Mouse (Mus musculus): ENCODE data around the gene Slc3a2. TPM values are rescaled to one million over a fixed set of nuclear protein-coding genes. Genes with fewer than 3 reads are reported as not detected.
A peak's percentile ranks its signal among the peaks of the same experiment; 100 is the strongest.
"Not testable (repeated sequence)": the region's sequence is repeated elsewhere in the genome, so short reads cannot be mapped to it uniquely, and the experiment has no call there.

The Slc3a2 gene
- polyA plus RNA-seq, 1 experiment from 2014 or later, result 124 TPM

- Histone ChIP-seq H3K9ac (no peak overlapping the region), H3K4me2 (no peak overlapping the region), H3K27ac (replicated peaks) (no peak overlapping the region), H3K27me3 (no peaks in the 10 kb centered on the region), H3K9me3 (replicated peaks) (no peaks in the 10 kb centered on the region), H3K36me3 (replicated peaks) (peaks cover 81% of the 10 kb centered on the region), H3K4me3 (replicated peaks) (no peak overlapping the region), H3K4me1 (replicated peaks) (peaks cover 23% of the 10 kb centered on the region)
- no peak for ATAC-seq (ENCODE audit: insufficient read depth)
- WGBS (ENCODE audit: insufficient replicate concordance), result 83% methylated on average over 1 of the region's 1 CpGs
Measured at GRCm38 (mm10) chr19:8745382-8745781, 22.2 kb upstream of the Slc3a2 start.

GRCm38 (mm10) chr19:8742176-8742575 is 19.0 kb upstream of the Slc3a2 start:
- Histone ChIP-seq H3K27me3 (no peaks in the 10 kb centered on the region), H3K9ac (peak overlapping the region; percentile 94), H3K4me3 (replicated peaks) (peak overlapping the region; percentile 88), H3K9me3 (replicated peaks) (no peaks in the 10 kb centered on the region), H3K4me1 (replicated peaks) (peaks cover 25% of the 10 kb centered on the region), H3K4me2 (peak overlapping the region; percentile 83), H3K27ac (replicated peaks) (peak overlapping the region; percentile 95), H3K36me3 (replicated peaks) (peaks cover 79% of the 10 kb centered on the region)
- no peak for ATAC-seq (ENCODE audit: insufficient read depth)
- 11% methylated on average over 14 of the region's 14 CpGs for WGBS (ENCODE audit: insufficient replicate concordance)

- peaks cover 71% of the 10 kb centered on the region for H3K36me3 ChIP-seq (replicated peaks)
- H3K4me2 ChIP-seq, result peak within 1 kb of the TSS; percentile 83
- peak within 1 kb of the TSS; percentile 95 for H3K27ac ChIP-seq (replicated peaks)
- peak; percentile 97 for ATAC-seq (ENCODE audit: insufficient read depth)
- no peaks in the 10 kb centered on the region for H3K27me3 ChIP-seq
- peak within 1 kb of the TSS; percentile 88 for H3K4me3 ChIP-seq (replicated peaks)
- peaks cover 32% of the 10 kb centered on the region for H3K4me1 ChIP-seq (replicated peaks)
- under 1% methylated on average over 36 of the region's 36 CpGs for WGBS (ENCODE audit: insufficient replicate concordance)
- H3K9me3 ChIP-seq (replicated peaks), result no peaks in the 10 kb centered on the region
- H3K9ac ChIP-seq, result peak within 1 kb of the TSS; percentile 94
Measured at GRCm38 (mm10) chr19:8741243-8741869, 18.2 kb upstream of the Slc3a2 start, which contains the start of gene Stx5a. Gene Stx5a, plus strand, starts transcription at chr19:8741413.

GRCm38 (mm10) chr19:8740603-8741002 is 17.4 kb upstream of the Slc3a2 start, which contains the start of gene 1700092M07Rik:
Gene 1700092M07Rik, plus strand, starts transcription at chr19:8740718.
- Histone ChIP-seq H3K27ac (replicated peaks) (peak within 1 kb of the TSS; percentile 95), H3K4me1 (replicated peaks) (peaks cover 32% of the 10 kb centered on the region), H3K36me3 (replicated peaks) (peaks cover 63% of the 10 kb centered on the region), H3K4me2 (peak within 1 kb of the TSS; percentile 83), H3K27me3 (no peaks in the 10 kb centered on the region), H3K4me3 (replicated peaks) (peak within 1 kb of the TSS; percentile 88), H3K9me3 (replicated peaks) (no peaks in the 10 kb centered on the region), H3K9ac (peak within 1 kb of the TSS; percentile 94)
- WGBS (ENCODE audit: insufficient replicate concordance), result 72% methylated on average over 14 of the region's 14 CpGs
- ATAC-seq (ENCODE audit: insufficient read depth), result no peak

- Histone ChIP-seq H3K9ac (no peak overlapping the region), H3K27me3 (no peaks in the 10 kb centered on the region), H3K36me3 (replicated peaks) (peaks cover 54% of the 10 kb centered on the region), H3K4me2 (no peak overlapping the region), H3K27ac (replicated peaks) (no peak overlapping the region), H3K4me3 (replicated peaks) (no peak overlapping the region), H3K9me3 (replicated peaks) (no peaks in the 10 kb centered on the region), H3K4me1 (replicated peaks) (peaks cover 40% of the 10 kb centered on the region)
- 76% methylated on average over 6 of the region's 6 CpGs for WGBS (ENCODE audit: insufficient replicate concordance)
- ATAC-seq (ENCODE audit: insufficient read depth), result no peak
Measured at GRCm38 (mm10) chr19:8739646-8740045, 16.5 kb upstream of the Slc3a2 start.

- H3K4me2 ChIP-seq, result no peak overlapping the region
- no peaks in the 10 kb centered on the region for H3K27me3 ChIP-seq
- ATAC-seq (ENCODE audit: insufficient read depth), result no peak
- H3K36me3 ChIP-seq (replicated peaks), result peaks cover 47% of the 10 kb centered on the region
- H3K27ac ChIP-seq (replicated peaks), result no peak overlapping the region
- no peak overlapping the region for H3K9ac ChIP-seq
- H3K4me3 ChIP-seq (replicated peaks), result no peak overlapping the region
- H3K4me1 ChIP-seq (replicated peaks), result peaks cover 42% of the 10 kb centered on the region
- WGBS (ENCODE audit: insufficient replicate concordance), result 77% methylated on average over 7 of the region's 7 CpGs
- no peaks in the 10 kb centered on the region for H3K9me3 ChIP-seq (replicated peaks)
Measured at GRCm38 (mm10) chr19:8738911-8739310, 15.7 kb upstream of the Slc3a2 start.

GRCm38 (mm10) chr19:8736160-8736467 is 12.9 kb upstream of the Slc3a2 start:
- Histone ChIP-seq H3K9ac (peak overlapping the region; percentile 70), H3K4me2 (peak overlapping the region; percentile 84), H3K36me3 (replicated peaks) (peaks cover 37% of the 10 kb centered on the region), H3K4me3 (replicated peaks) (peak overlapping the region; percentile 80), H3K9me3 (replicated peaks) (no peaks in the 10 kb centered on the region), H3K27ac (replicated peaks) (peak overlapping the region; percentile 77), H3K4me1 (replicated peaks) (peaks cover 26% of the 10 kb centered on the region), H3K27me3 (peaks cover 6% of the 10 kb centered on the region)
- WGBS (ENCODE audit: insufficient replicate concordance), result 2% methylated on average over 11 of the region's 11 CpGs
- peak; percentile 13; the same call in 1 of the 2 replicates for ATAC-seq (ENCODE audit: insufficient read depth)

GRCm38 (mm10) chr19:8735389-8736159 is 12.4 kb upstream of the Slc3a2 start, which contains the start of gene Wdr74:
Gene Wdr74, plus strand, starts transcription at chr19:8735827.
- Histone ChIP-seq H3K36me3 (replicated peaks) (peaks cover 32% of the 10 kb centered on the region), H3K9me3 (replicated peaks) (no peaks in the 10 kb centered on the region), H3K27ac (replicated peaks) (peak within 1 kb of the TSS; percentile 77), H3K9ac (peak within 1 kb of the TSS; percentile 70), H3K27me3 (peaks cover 6% of the 10 kb centered on the region), H3K4me1 (replicated peaks) (peaks cover 21% of the 10 kb centered on the region), H3K4me3 (replicated peaks) (peak within 1 kb of the TSS; percentile 80), H3K4me2 (peak within 1 kb of the TSS; percentile 84)
- ATAC-seq (ENCODE audit: insufficient read depth), result peak; percentile 87
- WGBS (ENCODE audit: insufficient replicate concordance), result under 1% methylated on average over 32 of the region's 32 CpGs

- Histone ChIP-seq H3K27me3 (peaks cover 6% of the 10 kb centered on the region), H3K4me3 (replicated peaks) (no peak overlapping the region), H3K4me1 (replicated peaks) (peaks cover 18% of the 10 kb centered on the region), H3K36me3 (replicated peaks) (peaks cover 20% of the 10 kb centered on the region), H3K9me3 (replicated peaks) (no peaks in the 10 kb centered on the region), H3K27ac (replicated peaks) (no peak overlapping the region), H3K4me2 (no peak overlapping the region), H3K9ac (no peak overlapping the region)
- no peak for ATAC-seq (ENCODE audit: insufficient read depth)
- WGBS (ENCODE audit: insufficient replicate concordance), result 33% methylated on average over 3 of the region's 3 CpGs
Measured at GRCm38 (mm10) chr19:8734334-8734733, 11.2 kb upstream of the Slc3a2 start.

- H3K9me3 ChIP-seq (replicated peaks); H3K27ac ChIP-seq (replicated peaks); H3K4me3 ChIP-seq (replicated peaks); H3K4me2 ChIP-seq; ATAC-seq (ENCODE audit: insufficient read depth); H3K9ac ChIP-seq; H3K27me3 ChIP-seq: not testable (repeated sequence)
- H3K4me1 ChIP-seq (replicated peaks), result peaks cover 28% of the 10 kb centered on the region
- H3K36me3 ChIP-seq (replicated peaks), result peaks cover 32% of the 10 kb centered on the region
- WGBS (ENCODE audit: insufficient replicate concordance), result 44% methylated on average over 3 of the region's 3 CpGs
Measured at GRCm38 (mm10) chr19:8728335-8729099, 5.3 kb upstream of the Slc3a2 start.

Data from liver, embryonic 15.5 days (tissue).